Mouse (Mus musculus) cerebellum, adult 2 months (tissue): ENCODE data around the gene Cachd1.

ENCODE experiments used
- CTCF ChIP-seq: fragments of 200-500 bp; IDR thresholded peaks from 2 replicates; pipeline ENCODE4 v1.5.1; 2011; ENCODE audit warnings: low read depth, mild to moderate bottlenecking, control low read depth, low read length, moderate library complexity, borderline replicate concordance; ENCODE audit not compliant: insufficient read depth
- POLR2A ChIP-seq: fragments of 200-500 bp; IDR thresholded peaks from 2 replicates; pipeline ENCODE4 v1.6.1; 2011; ENCODE audit warnings: low read length, control low read depth, borderline replicate concordance; ENCODE audit not compliant: insufficient read depth

DNA sequence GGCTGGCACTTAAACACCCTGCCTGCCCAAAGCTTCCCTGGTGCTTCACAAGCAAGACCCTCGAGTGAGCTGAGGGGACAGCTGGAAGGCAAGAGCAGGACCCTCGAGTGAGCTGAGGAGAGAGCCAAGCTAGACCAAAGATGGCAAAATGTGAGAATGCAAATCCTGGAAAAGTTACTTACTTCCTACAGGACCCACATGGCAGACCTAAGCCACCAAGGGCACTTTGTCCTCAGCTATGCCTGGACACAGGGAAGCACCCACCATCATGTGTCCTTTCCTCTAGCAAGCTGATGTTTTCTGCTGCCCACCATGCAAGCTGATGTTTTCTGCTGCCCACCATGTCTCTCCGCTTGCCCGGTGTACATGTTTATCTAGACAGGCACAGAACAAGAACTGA, 244.1 kb downstream of the Cachd1 start, which contains the start of gene Gm10577:
- TF ChIP-seq POLR2A = no peak
- TF ChIP-seq CTCF = no peak
